Mouse (Mus musculus): ENCODE data around the gene Hoxb3. TPM values are rescaled to one million over a fixed set of nuclear protein-coding genes. Genes with fewer than 3 reads are reported as not detected.

Gene Hoxb3
- polyA plus RNA-seq, 1 experiment from 2014 or later, result 0.36 TPM

DNA sequence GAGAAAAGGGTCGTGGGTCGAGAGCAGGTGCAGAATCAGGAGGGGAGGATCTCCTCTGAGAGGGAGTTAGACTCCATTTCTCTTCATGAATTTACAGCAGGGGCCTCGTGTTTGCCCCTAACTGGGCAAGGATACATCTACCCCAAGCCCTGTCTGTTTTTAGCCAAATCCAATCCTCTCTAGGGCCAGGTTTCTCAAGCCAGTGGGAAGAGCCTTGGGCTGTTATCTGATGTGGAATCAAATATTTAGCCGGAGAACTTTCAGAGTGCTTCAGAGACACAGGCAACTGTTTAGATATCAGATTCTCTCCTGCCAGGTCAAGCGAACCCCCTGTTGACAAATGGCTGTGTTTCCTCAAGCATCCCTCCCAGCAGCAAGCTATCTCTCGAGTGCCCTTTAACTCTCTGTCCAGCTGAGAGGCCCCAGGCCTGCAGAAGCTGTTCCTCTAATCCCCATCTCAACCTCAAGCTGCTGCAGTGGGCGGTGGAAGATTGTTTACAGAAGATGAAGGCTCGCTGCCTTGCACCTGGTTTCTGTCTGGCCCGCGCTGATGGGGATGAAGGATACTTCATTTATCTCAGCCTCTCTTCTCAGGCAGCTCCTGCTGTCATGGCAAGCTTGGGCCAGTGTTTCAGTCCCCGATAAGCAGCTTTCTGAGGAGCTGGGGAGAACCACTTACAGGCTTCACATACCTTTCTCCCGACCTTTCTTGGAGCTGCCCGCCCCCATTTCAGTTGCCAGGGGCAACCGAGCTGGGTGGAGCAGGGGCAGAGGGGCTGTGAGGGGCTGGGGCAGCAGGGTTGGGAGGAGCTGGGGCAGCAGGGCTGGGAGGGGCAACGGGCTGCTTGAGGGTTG is 73.9 kb downstream of the Hoxb3 start:
- no peak for ATAC-seq
- Histone ChIP-seq H3K4me1 (peaks cover 5% of the 10 kb centered on the region; the same call in 1 of the 2 replicates), H3K9ac (no peak overlapping the region), H3K36me3 (no peaks in the 10 kb centered on the region), H3K4me3 (no peak overlapping the region), H3K4me2 (no peak overlapping the region), H3K27me3 (replicated peaks) (peaks cover 38% of the 10 kb centered on the region), H3K27ac (no peak overlapping the region), H3K9me3 (replicated peaks) (no peaks in the 10 kb centered on the region)
- 29% methylated on average over 15 of the region's 15 CpGs for WGBS (ENCODE audit: insufficient replicate concordance)

MicroRNA genes within 50 kb of the gene (microRNA counts, 519-probe panel; counts per million panel counts)
- 4,184 counts per million, percentile 79 among the panel's probes with 10 or more counts for microRNA mmu-miR-10a

Small RNA genes lying within 50 kb of the gene (microRNA-seq; reads per million reads assigned to microRNA genes)
- gene Mir10a, result 12,246 reads per million, percentile 94 among the genes with 10 or more reads in this experiment

Other genes starting within 250 kb of the Hoxb3 start
- 657 and 705 TPM in 2 replicates for gene Atp5g1, start 247.7 kb upstream of the Hoxb3 start, polyA plus RNA-seq (2016; fragmentation: Nextera tagmentation; extraction: Ambion mirVana)
- gene Calcoco2, start 211.4 kb upstream of the Hoxb3 start, polyA plus RNA-seq (2016; fragmentation: Nextera tagmentation; extraction: Ambion mirVana), result not detected in 2 replicates
- gene Ttll6, start 189.5 kb upstream of the Hoxb3 start, polyA plus RNA-seq (2016; fragmentation: Nextera tagmentation; extraction: Ambion mirVana), result not detected in 2 replicates
- not detected in 2 replicates for gene Hoxb13, start 129.0 kb upstream of the Hoxb3 start, polyA plus RNA-seq (2016; fragmentation: Nextera tagmentation; extraction: Ambion mirVana)
- not detected in 2 replicates for gene Hoxb9, start 51.9 kb upstream of the Hoxb3 start, polyA plus RNA-seq (2016; fragmentation: Nextera tagmentation; extraction: Ambion mirVana)
- not detected in 2 replicates for gene Hoxb8, start 41.4 kb upstream of the Hoxb3 start, polyA plus RNA-seq (2016; fragmentation: Nextera tagmentation; extraction: Ambion mirVana)
- gene Hoxb7, start 36.7 kb upstream of the Hoxb3 start, polyA plus RNA-seq (2016; fragmentation: Nextera tagmentation; extraction: Ambion mirVana), result 0.18 and 0.37 TPM in 2 replicates
- 0.30 TPM in 2 replicates for gene Hoxb6, start 30.9 kb upstream of the Hoxb3 start, polyA plus RNA-seq (2016; fragmentation: Nextera tagmentation; extraction: Ambion mirVana)
- 1.3 and 1.5 TPM in 2 replicates for gene Hoxb5, start 20.0 kb upstream of the Hoxb3 start, polyA plus RNA-seq (2016; fragmentation: Nextera tagmentation; extraction: Ambion mirVana)
- 0.62 and 0.66 TPM in 2 replicates for gene Hoxb4, start 5.1 kb upstream of the Hoxb3 start, polyA plus RNA-seq (2016; fragmentation: Nextera tagmentation; extraction: Ambion mirVana)
- gene Hoxb2, start 27.2 kb downstream of the Hoxb3 start, polyA plus RNA-seq (2016; fragmentation: Nextera tagmentation; extraction: Ambion mirVana), result 4.4 and 4.6 TPM in 2 replicates
- 0.14 and 0.22 TPM in 2 replicates for gene Hoxb1, start 42.4 kb downstream of the Hoxb3 start, polyA plus RNA-seq (2016; fragmentation: Nextera tagmentation; extraction: Ambion mirVana)
- 0.14 and 0.51 TPM in 2 replicates for gene Skap1, start 141.3 kb downstream of the Hoxb3 start, polyA plus RNA-seq (2016; fragmentation: Nextera tagmentation; extraction: Ambion mirVana)